Mouse (Mus musculus): ENCODE results near the gene Btnl4.
"Not testable (repeated sequence)": the region's sequence is repeated elsewhere in the genome, so short reads cannot be mapped to it uniquely, and the experiment has no call there.

DNA sequence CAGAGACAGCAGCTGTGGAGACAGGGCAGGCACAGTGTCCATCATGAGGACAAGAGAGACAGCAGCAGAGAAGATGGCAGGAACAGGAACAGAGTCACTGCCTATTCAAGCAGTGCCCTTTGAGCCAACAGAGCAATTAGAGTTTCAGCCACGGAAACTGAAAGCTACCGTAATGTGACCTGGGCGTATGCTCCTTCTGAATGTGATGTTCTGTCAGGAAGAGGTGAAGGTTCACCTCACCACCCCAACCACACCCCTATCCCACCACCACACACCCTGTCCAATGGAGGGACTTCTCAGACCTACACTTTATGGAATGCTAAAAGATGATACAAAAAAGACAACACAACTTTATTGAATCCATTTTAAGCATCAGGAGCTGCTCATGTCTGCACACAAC, 20.2 kb upstream of the Btnl4 start:
- not testable (repeated sequence) for TF ChIP-seq CTCF, POLR2A (IDR thresholded peaks at IDR 0.05; ENCODE audit: extremely low read depth, insufficient read depth, low read length)
